Mouse (Mus musculus): ENCODE results near the gene Endov.
A peak's percentile ranks its signal among the peaks of the same experiment; 100 is the strongest.

The Endov gene

DNA sequence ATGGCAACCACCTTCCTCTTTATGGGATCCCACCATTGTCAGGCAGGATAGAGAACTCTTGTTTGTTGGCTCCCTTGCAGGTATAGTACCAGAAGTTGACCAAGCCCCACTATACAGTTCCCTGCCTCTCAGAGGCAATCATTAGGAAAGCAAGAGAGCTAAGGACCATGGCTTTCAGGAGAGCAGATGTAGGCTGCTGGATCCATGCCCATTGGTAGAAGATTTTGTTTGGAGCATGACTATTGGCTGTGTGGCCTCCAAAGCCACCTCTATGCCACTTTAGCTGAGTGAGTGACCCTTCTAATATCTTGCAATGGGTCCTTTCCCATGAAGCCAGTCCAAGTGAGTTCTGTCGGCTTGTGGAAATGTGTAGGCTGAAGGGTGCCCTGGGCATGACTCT, 28.2 kb downstream of the Endov start:
- peak; percentile 52 to 56 for DNase-seq

- no peak for DNase-seq
Observed at GRCm38 (mm10) chr11:119520005-119520712, 29.0 kb downstream of the Endov start.

GRCm38 (mm10) chr11:119520713-119521063, 29.5 kb downstream of the Endov start:
- no peak for DNase-seq

- peak; percentile 85 to 90 for DNase-seq
Observed at GRCm38 (mm10) chr11:119521920-119522710, 31.0 kb downstream of the Endov start.

GRCm38 (mm10) chr11:119522779-119523178, 31.6 kb downstream of the Endov start:
- peak; percentile 98 to 99 for DNase-seq

GRCm38 (mm10) chr11:119523392-119523791, 32.2 kb downstream of the Endov start:
- peak in 1 of 2 experiments; percentile 50 for DNase-seq

GRCm38 (mm10) chr11:119524545-119524949, 33.4 kb downstream of the Endov start:
- peak; percentile 87 to 90 for DNase-seq

DNA sequence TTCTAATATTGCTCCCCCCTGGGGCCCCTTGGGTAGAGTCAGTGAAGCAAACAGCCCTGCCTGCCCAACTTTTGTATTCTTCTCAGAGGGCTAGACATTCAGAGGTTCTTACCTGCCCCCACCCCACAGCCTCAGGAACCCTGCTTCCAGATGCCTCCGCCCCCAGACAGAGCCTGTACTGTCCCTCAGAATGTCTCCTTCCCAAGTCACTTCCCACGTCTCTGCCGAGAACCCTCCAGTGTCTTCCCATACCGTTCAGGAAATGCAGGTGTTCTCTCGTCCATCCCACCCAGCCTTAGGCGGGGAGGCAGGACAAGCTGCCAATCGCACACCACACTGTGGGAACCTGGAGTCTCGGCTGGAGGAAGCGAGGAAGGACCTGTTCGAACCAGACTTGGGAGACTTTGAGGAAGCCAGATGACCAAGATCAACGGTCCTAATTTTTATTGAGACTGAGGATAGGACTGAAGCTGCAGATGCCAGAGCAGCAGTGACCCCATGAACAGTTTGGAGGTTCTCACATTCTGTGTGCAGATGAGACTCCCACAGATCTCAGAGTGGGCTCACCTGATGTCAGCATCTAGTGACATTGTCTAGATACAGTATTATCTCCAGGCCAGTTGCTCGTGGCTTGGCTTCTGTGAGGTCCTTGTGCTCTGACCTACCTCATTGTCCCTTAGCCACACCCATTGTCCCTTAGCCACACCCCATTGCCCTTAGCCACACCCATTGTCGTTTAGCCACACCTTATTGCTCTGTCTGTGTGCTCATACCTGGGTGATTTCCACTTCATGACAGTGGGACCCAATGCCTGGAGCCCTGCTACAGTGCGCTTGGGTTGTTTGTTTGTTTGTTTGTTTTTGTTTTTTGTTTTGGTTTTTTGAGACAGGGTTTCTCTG, 35.2 kb downstream of the Endov start:
- no peak for DNase-seq

DNA sequence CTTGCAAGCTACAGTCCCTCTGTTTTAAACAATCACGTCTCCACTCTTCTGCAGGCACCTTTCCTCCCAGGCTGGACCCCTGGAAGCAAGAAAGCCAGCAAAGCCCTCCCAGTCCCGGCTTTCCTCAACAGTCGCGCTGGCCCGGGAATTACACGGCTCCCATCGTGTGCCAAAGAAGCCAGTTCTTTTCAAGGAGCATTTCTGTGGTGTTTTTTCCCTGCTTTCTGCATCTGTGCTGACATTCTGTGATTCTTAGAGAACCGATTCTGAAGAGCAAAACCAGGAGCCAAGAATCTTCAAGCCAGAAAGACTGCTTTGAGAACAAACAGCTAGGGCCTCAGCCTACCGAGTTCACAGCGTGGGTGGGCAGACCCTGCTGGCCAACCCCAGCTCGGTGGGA, 37.8 kb downstream of the Endov start:
- no peak for DNase-seq

GRCm38 (mm10) chr11:119532460-119532859, 41.3 kb downstream of the Endov start:
- DNase-seq, result peak; percentile 92 to 96

GRCm38 (mm10) chr11:119533745-119534144, 42.6 kb downstream of the Endov start:
- peak in 1 of 2 experiments; percentile 54 for DNase-seq

DNA sequence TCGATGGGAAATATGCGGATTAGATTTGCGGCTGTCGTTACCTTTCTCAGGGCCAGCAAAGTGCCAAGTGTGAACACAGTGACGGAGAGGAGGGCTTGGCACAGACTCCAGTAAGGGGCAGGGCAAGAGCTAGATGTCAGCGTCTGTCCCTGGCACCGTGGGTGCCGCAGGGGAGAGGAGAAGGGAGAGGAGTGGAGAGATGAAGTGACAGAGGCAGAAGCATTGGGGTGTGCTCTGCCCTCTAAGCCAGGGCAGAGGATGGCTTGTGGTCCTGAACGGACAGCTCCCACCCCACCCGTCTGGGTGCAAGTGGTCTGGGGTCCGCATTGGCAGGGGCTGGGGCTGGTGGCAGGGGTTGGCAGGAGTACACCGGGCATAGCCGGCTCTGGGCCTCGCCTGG, 48.8 kb downstream of the Endov start:
- DNase-seq, result peak; percentile 75 to 83

DNA sequence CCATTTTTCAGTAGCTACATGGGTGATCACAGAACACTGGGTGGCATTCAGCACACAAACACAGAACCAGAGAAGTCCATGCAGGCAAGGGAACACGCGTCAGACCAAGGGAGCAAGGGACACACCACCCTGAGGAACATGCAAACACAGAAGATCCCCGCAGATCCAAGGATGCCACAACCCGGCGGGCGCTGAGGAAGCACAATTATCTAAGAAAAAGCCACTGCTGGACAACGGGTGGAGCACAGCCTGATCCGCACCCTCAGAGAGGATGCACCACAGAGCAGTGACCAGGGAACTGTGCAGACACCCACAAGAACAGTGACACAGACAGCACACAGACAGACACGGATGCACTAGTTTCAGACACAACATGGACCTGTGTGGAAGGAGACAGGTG, 49.4 kb downstream of the Endov start:
- DNase-seq, result no peak

GRCm38 (mm10) chr11:119541082-119541481, 49.9 kb downstream of the Endov start:
- DNase-seq, result no peak

DNA sequence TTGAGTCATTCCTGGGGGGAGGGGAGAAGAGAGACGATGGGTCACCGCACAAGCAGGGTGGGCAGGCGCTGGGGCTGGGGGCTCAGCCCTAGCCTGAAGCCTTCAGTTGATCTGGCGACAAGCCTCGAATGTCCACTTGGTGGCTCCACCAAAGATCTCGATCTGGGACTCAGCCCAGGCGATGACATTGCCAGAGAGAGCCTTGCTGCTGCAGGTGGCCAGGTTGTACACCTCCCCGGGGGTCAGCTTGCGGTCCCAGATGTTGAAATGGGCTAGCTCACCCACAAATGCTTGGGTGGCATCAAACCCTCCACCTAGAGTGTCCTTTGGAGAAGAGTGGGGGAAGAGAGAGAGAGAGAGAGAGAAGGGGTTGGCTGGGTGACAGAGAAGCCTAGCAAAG, 51.2 kb downstream of the Endov start:
- peak; percentile 67 to 72 for DNase-seq

DNA sequence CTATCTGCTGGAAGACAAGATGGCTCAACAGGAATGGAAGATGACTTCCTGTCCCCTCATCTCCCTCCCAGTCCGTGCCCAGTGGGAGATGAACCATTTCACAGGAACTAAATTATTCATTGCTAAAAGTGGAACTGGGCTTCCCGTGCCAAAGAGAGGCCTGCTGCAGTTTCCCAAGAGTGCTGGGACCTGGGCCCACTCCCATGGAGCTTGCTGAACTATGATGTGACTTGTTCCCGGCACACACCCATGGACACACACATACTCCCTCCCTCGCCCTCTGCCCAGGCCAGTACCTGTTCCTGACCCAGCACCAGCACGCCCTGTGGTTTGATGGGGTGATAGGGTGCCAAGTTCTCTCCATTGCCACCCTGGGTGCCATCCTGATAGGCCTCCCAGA, 51.7 kb downstream of the Endov start:
- DNase-seq, result peak; percentile 53 to 72

GRCm38 (mm10) chr11:119543816-119544517, 52.8 kb downstream of the Endov start:
- no peak for DNase-seq

GRCm38 (mm10) chr11:119544518-119545105, 53.5 kb downstream of the Endov start:
- DNase-seq, result peak; percentile 69 to 79

- DNase-seq, result peak in 1 of 2 experiments; percentile 36
Observed at GRCm38 (mm10) chr11:119545281-119545680, 54.1 kb downstream of the Endov start.

GRCm38 (mm10) chr11:119545741-119546495, 54.8 kb downstream of the Endov start:
- peak; percentile 62 to 69 for DNase-seq

- DNase-seq, result peak; percentile 52 to 64
Observed at GRCm38 (mm10) chr11:119546496-119547182, 55.5 kb downstream of the Endov start.

All from cerebellum, postnatal 10 days (tissue).